Comparison of ENCODE assay signal across 27 mouse cellular contexts in genomic region chr19:10988563-10988962, GRCm38 (mm10). TPM values are rescaled to one million over a fixed set of nuclear protein-coding genes. Genes with fewer than 3 reads are reported as not detected.
"Had no signal": no experiment of that assay in that cellular context is flagged by ENCODE, and none has a peak within 500 bp of the region (broad histone marks: within the 10 kb centered on the region; RNA-seq: fewer than 3 reads in every experiment).

No protein-coding gene starts in this region.

- ATAC-seq: lung, postnatal 0 days; midbrain, embryonic 16.5 days had no signal

- H3K27ac ChIP-seq: lung, embryonic 15.5 days; macrophage; midbrain, embryonic 10.5 days; midbrain, embryonic 12.5 days; neural tube, embryonic 13.5 days; neural tube, embryonic 15.5 days had no signal

- H3K36me3 ChIP-seq: lung, embryonic 15.5 days; midbrain, embryonic 10.5 days; midbrain, embryonic 12.5 days; neural tube, embryonic 13.5 days; neural tube, embryonic 15.5 days had no signal

- H3K4me2 ChIP-seq: lung, embryonic 15.5 days; midbrain, embryonic 12.5 days; neural tube, embryonic 13.5 days; neural tube, embryonic 15.5 days had no signal

- H3K9me3 ChIP-seq: lung, embryonic 15.5 days; midbrain, embryonic 10.5 days; midbrain, embryonic 12.5 days; neural tube, embryonic 13.5 days; neural tube, embryonic 15.5 days had no signal

- H3K27me3 ChIP-seq: lung, embryonic 15.5 days; midbrain, embryonic 12.5 days; neural tube, embryonic 13.5 days; neural tube, embryonic 15.5 days had no signal

- H3K9ac ChIP-seq: lung, embryonic 15.5 days; midbrain, embryonic 12.5 days; neural tube, embryonic 13.5 days; neural tube, embryonic 15.5 days had no signal

- H3K4me1 ChIP-seq: lung, embryonic 15.5 days; midbrain, embryonic 10.5 days; midbrain, embryonic 12.5 days; neural tube, embryonic 13.5 days; neural tube, embryonic 15.5 days had no signal

- DNase-seq: lung, adult 2 months; lung, postnatal 14 days; lung, postnatal 36 days; midbrain, embryonic 14.5 days; retina, postnatal 1 day; right cerebral cortex, adult 18-20 months; right cerebral cortex, postnatal 25 days; right cerebral cortex, postnatal 4 days; spleen, adult 18-20 months; thymus, adult 2 months; thymus, postnatal 25 days; thymus, postnatal 4 days had no signal

- H3K4me3 ChIP-seq: lung, embryonic 15.5 days; midbrain, embryonic 10.5 days; midbrain, embryonic 12.5 days; neural tube, embryonic 13.5 days; neural tube, embryonic 15.5 days had no signal

RNA-seq across cellular contexts. Expression of gene Ms4a15, which starts 4.5 kb away (rescaled TPM):
- total RNA-seq: megakaryocyte progenitor cell, adult 5-6 weeks; megakaryocyte-erythroid progenitor cell, adult 5-6 weeks had no signal
- polyA plus RNA-seq: liver, embryonic 16.5 days; macrophage; midbrain, embryonic 10.5 days; midbrain, embryonic 12.5 days; midbrain, embryonic 14.5 days; midbrain, embryonic 16.5 days; neural tube, embryonic 11.5 days; neural tube, embryonic 13.5 days; neural tube, embryonic 15.5 days; stomach, embryonic 14.5 days; stomach, embryonic 16.5 days; thymus, adult 2 months; urinary bladder, adult 2 months had no signal

RNA-seq across cellular contexts. Expression of gene Ms4a10, which starts 14.1 kb away (rescaled TPM):
- total RNA-seq: megakaryocyte progenitor cell, adult 5-6 weeks; megakaryocyte-erythroid progenitor cell, adult 5-6 weeks had no signal
- polyA plus RNA-seq: lung, adult 2 months; lung, embryonic 15.5 days; lung, postnatal 0 days; macrophage; midbrain, embryonic 10.5 days; midbrain, embryonic 12.5 days; midbrain, embryonic 14.5 days; midbrain, embryonic 16.5 days; neural tube, embryonic 11.5 days; neural tube, embryonic 13.5 days; neural tube, embryonic 15.5 days; stomach, embryonic 14.5 days had no signal

RNA-seq across cellular contexts. Expression of gene Ms4a18, which starts 29.3 kb away (rescaled TPM):
- total RNA-seq: megakaryocyte progenitor cell, adult 5-6 weeks; megakaryocyte-erythroid progenitor cell, adult 5-6 weeks had no signal
- polyA plus RNA-seq: lung, adult 2 months; lung, embryonic 15.5 days; lung, postnatal 0 days; macrophage; midbrain, embryonic 10.5 days; midbrain, embryonic 12.5 days; midbrain, embryonic 14.5 days; midbrain, embryonic 16.5 days; neural tube, embryonic 11.5 days; neural tube, embryonic 13.5 days; neural tube, embryonic 15.5 days; stomach, embryonic 14.5 days; urinary bladder, adult 2 months had no signal

RNA-seq across cellular contexts. Expression of gene Ptgdr2, which starts 51.6 kb away (rescaled TPM):
- total RNA-seq: megakaryocyte-erythroid progenitor cell, adult 5-6 weeks had no signal
- polyA plus RNA-seq: macrophage; neural tube, embryonic 11.5 days; neural tube, embryonic 13.5 days; neural tube, embryonic 15.5 days; stomach, embryonic 14.5 days; stomach, embryonic 16.5 days had no signal
